Mouse (Mus musculus): Measurements from ENCODE around the gene Olfr850.

The Olfr850 gene

GRCm38 (mm10) chr9:19478148-19478547 lies at the start of gene Olfr850:
Olfr850 (minus strand) TSS chr9:19478248.
- no peak for DNase-seq (ENCODE audit: low read depth, low spot score)

- DNase-seq (ENCODE audit: low read depth, low spot score), result no peak
Measured at GRCm38 (mm10) chr9:19492995-19493394, 14.9 kb upstream of the Olfr850 start, which contains the start of gene Olfr851. Olfr851 (plus strand) TSS chr9:19493295.

GRCm38 (mm10) chr9:19439966-19440365 lies 38.1 kb downstream of the Olfr850 start, which contains the start of gene Olfr849:
Olfr849 (plus strand) TSS chr9:19440266.
- DNase-seq (ENCODE audit: low read depth, low spot score), result no peak

Data from ES-CJ7 (cell line).